In genomic region chr11:99047643-99048042, GRCm38 (mm10) we compare ENCODE assay signal across 9 mouse cellular contexts. TPM values are rescaled to one million over a fixed set of nuclear protein-coding genes. Genes with fewer than 3 reads are reported as not detected.
DNase-seq lines count a peak whose midpoint lies in the region; ATAC-seq lines count a peak whose summit lies in the region.
"Had no signal": no experiment of that assay in that cellular context is flagged by ENCODE, and none has a peak within 500 bp of the region (broad histone marks: within the 10 kb centered on the region; RNA-seq: fewer than 3 reads in every experiment).

No protein-coding gene starts in this region.

- ATAC-seq in heart, embryonic 16.5 days (replicated peaks; ENCODE audit: extremely low read depth, insufficient read depth, low FRiP score), result peak; percentile 15; the same call in 1 of the 2 replicates
- peak; percentile 30 for ATAC-seq in limb, embryonic 15.5 days (ENCODE audit: insufficient number of reproducible peaks, low FRiP score, low TSS enrichment, low read depth)

- H3K9me3 ChIP-seq in heart, embryonic 16.5 days (replicated peaks; ENCODE audit: control insufficient read depth, low read length), result no peaks in the 10 kb centered on the region
- no peaks in the 10 kb centered on the region for H3K9me3 ChIP-seq in limb, embryonic 15.5 days

- peaks cover 28% of the 10 kb centered on the region for H3K4me1 ChIP-seq in heart, embryonic 16.5 days (ENCODE audit: control insufficient read depth, insufficient read depth, low read length)
- H3K4me1 ChIP-seq in limb, embryonic 15.5 days, result peaks cover 63% of the 10 kb centered on the region

- WGBS in heart, embryonic 16.5 days, result 53% methylated on average over 2 of the region's 2 CpGs
- WGBS in limb, embryonic 15.5 days, result 47% methylated on average over 2 of the region's 2 CpGs

- H3K27ac ChIP-seq in heart, embryonic 16.5 days (ENCODE audit: low read length), result peak overlapping the region; percentile 86
- peak overlapping the region; percentile 91 for H3K27ac ChIP-seq in limb, embryonic 15.5 days

- peaks cover 6% of the 10 kb centered on the region for H3K36me3 ChIP-seq in heart, embryonic 16.5 days (ENCODE audit: control insufficient read depth, insufficient read depth)
- H3K36me3 ChIP-seq in limb, embryonic 15.5 days, result peaks cover 49% of the 10 kb centered on the region

- peak overlapping the region; percentile 31; the same call in 1 of the 2 replicates for H3K4me2 ChIP-seq in heart, embryonic 16.5 days (ENCODE audit: low read depth, low read length)
- peak overlapping the region; percentile 47 for H3K4me2 ChIP-seq in limb, embryonic 15.5 days

- DNase-seq in heart, adult 11 months, result peak; percentile 97
- no peak for DNase-seq in heart, adult 8-10 months (ENCODE audit: low spot score)
- DNase-seq in brain, adult 2 months (ENCODE audit: low read depth, low spot score), result peak; percentile 70
- DNase-seq in testis, postnatal 14 days (ENCODE audit: low spot score), result no peak
- no peak for DNase-seq in Muller cell, postnatal 12 days (ENCODE audit: inconsistent ontology term)
- DNase-seq in thymus, adult 18-20 months, result no peak
- DNase-seq: cerebellum, adult 11 months had no signal

- no peaks in the 10 kb centered on the region for H3K27me3 ChIP-seq in heart, embryonic 16.5 days (ENCODE audit: control insufficient read depth, insufficient read depth, low read length)
- H3K27me3 ChIP-seq in limb, embryonic 15.5 days, result no peaks in the 10 kb centered on the region

- peak overlapping the region; percentile 48; the same call in 1 of the 2 replicates for H3K9ac ChIP-seq in heart, embryonic 16.5 days (ENCODE audit: low read length)
- no peak overlapping the region for H3K9ac ChIP-seq in limb, embryonic 15.5 days

- no peak overlapping the region for H3K4me3 ChIP-seq in heart, embryonic 16.5 days (ENCODE audit: low read length)
- H3K4me3 ChIP-seq in limb, embryonic 15.5 days, result peak overlapping the region; percentile 30; the same call in 1 of the 2 replicates

RNA-seq across cellular contexts. Expression of gene Igfbp4, which starts 6.6 kb away (rescaled TPM):
- total RNA-seq in heart, adult 8-10 months (2022), result 10 to 100 TPM; 79.9 to 86.6 (median 84.1) TPM
- polyA plus RNA-seq in heart, embryonic 16.5 days (2015; fragmentation: Nextera tagmentation; extraction: Ambion mirVana), result 377 and 385 TPM in 2 replicates
- polyA plus RNA-seq in limb, embryonic 15.5 days (2015; fragmentation: Nextera tagmentation; extraction: Ambion mirVana), result 1,243 and 1,296 TPM in 2 replicates

RNA-seq across cellular contexts. Expression of gene Top2a, which starts 23.7 kb away (rescaled TPM):
- total RNA-seq in heart, adult 8-10 months (2022), result 1 to 10 TPM in 2 of 4 experiments, under 1 TPM in 2; 0.41 to 3.2 (median 0.94) TPM
- 162 and 179 TPM in 2 replicates for polyA plus RNA-seq in heart, embryonic 16.5 days (2015; fragmentation: Nextera tagmentation; extraction: Ambion mirVana)
- polyA plus RNA-seq in limb, embryonic 15.5 days (2015; fragmentation: Nextera tagmentation; extraction: Ambion mirVana), result 162 and 178 TPM in 2 replicates

RNA-seq across cellular contexts. Expression of gene Tns4, which starts 41.5 kb away (rescaled TPM):
- total RNA-seq in heart, adult 8-10 months (2022), result under 1 TPM; 0.06 to 0.43 (median 0.16) TPM
- polyA plus RNA-seq in heart, embryonic 16.5 days (2015; fragmentation: Nextera tagmentation; extraction: Ambion mirVana), result 0.06 and 0.71 TPM in 2 replicates
- polyA plus RNA-seq in limb, embryonic 15.5 days (2015; fragmentation: Nextera tagmentation; extraction: Ambion mirVana), result 1.9 and 2.1 TPM in 2 replicates

Comparison
In these comparisons a context has a peak if more than half of its experiments do, and no peak if none do; other contexts are left out.
1. DNase-seq: peak in heart, adult 11 months (single experiment) and brain, adult 2 months (single experiment); none in heart, adult 8-10 months (single experiment), testis, postnatal 14 days (single experiment), Muller cell, postnatal 12 days (single experiment) and thymus, adult 18-20 months (0 of 2).